Mouse (Mus musculus) kidney, postnatal 25 days (tissue): ENCODE results near the gene H2afy.

Experiments used
- DNase-seq, 2 experiments: peaks; one replicate each; pipeline ENCODE4 v3.0.0; 2021; ENCODE audit warnings: mixed read lengths in 2 of 2

H2afy gene

GRCm38 (mm10) chr13:56136200-56136599 lies at the start of gene H2afy:
TSS of gene H2afy (minus strand) at chr13:56136361.
- DNase-seq, result no peak

- no peak for DNase-seq
Measured at GRCm38 (mm10) chr13:56183687-56184086, 47.5 kb upstream of the H2afy start.

GRCm38 (mm10) chr13:56181424-56181823 lies 45.3 kb upstream of the H2afy start:
- no peak for DNase-seq

- no peak for DNase-seq
Measured at GRCm38 (mm10) chr13:56178416-56179035, 42.4 kb upstream of the H2afy start, which contains the start of gene Tifab. TSS of gene Tifab (minus strand) at chr13:56178885.

GRCm38 (mm10) chr13:56176310-56176709 lies 40.1 kb upstream of the H2afy start:
- no peak for DNase-seq

GRCm38 (mm10) chr13:56175848-56176247 lies 39.7 kb upstream of the H2afy start:
- no peak for DNase-seq

GRCm38 (mm10) chr13:56172901-56173545 lies 36.9 kb upstream of the H2afy start:
- DNase-seq, result no peak

- DNase-seq, result no peak
Measured at GRCm38 (mm10) chr13:56172106-56172505, 35.9 kb upstream of the H2afy start.

GRCm38 (mm10) chr13:56168403-56168781 lies 32.2 kb upstream of the H2afy start:
- DNase-seq, result no peak

GRCm38 (mm10) chr13:56167446-56168402 lies 31.6 kb upstream of the H2afy start:
- peak in 1 of 2 experiments; percentile 18 for DNase-seq

GRCm38 (mm10) chr13:56165561-56165960 lies 29.4 kb upstream of the H2afy start:
- no peak for DNase-seq

GRCm38 (mm10) chr13:56164372-56164771 lies 28.2 kb upstream of the H2afy start:
- no peak for DNase-seq

GRCm38 (mm10) chr13:56163751-56164150 lies 27.6 kb upstream of the H2afy start:
- no peak for DNase-seq

- DNase-seq, result no peak
Measured at GRCm38 (mm10) chr13:56162859-56163258, 26.7 kb upstream of the H2afy start.

- no peak for DNase-seq
Measured at GRCm38 (mm10) chr13:56159614-56160363, 23.6 kb upstream of the H2afy start.

GRCm38 (mm10) chr13:56159016-56159601 lies 22.9 kb upstream of the H2afy start:
- DNase-seq, result peak in 1 of 2 experiments; percentile 39

- peak in 1 of 2 experiments; percentile 19 for DNase-seq
Measured at GRCm38 (mm10) chr13:56155671-56156070, 19.5 kb upstream of the H2afy start.

- peak in 1 of 2 experiments; percentile 29 for DNase-seq
Measured at GRCm38 (mm10) chr13:56155048-56155447, 18.9 kb upstream of the H2afy start.

GRCm38 (mm10) chr13:56152773-56153460 lies 16.8 kb upstream of the H2afy start:
- DNase-seq, result peak in 1 of 2 experiments; percentile 13

GRCm38 (mm10) chr13:56151404-56152226 lies 15.5 kb upstream of the H2afy start:
- DNase-seq, result peak; percentile 65 to 85

GRCm38 (mm10) chr13:56145523-56145922 lies 9.4 kb upstream of the H2afy start:
- DNase-seq, result peak in 1 of 2 experiments; percentile 36
